Mouse (Mus musculus) CH12.LX (cell line): ENCODE data around the gene Vwa3b. TPM values are rescaled to one million over a fixed set of nuclear protein-coding genes. Genes with fewer than 3 reads are reported as not detected.

ENCODE experiments used
- DNase-seq: peaks from one replicate; pipeline ENCODE4 v3.0.0-alpha.2; 2013; ENCODE audit errors: extremely low read depth
- H3K27ac ChIP-seq: 2 replicates; pipeline ENCODE4 v1.5.1; 2012; ENCODE audit warnings: low read depth, mild to moderate bottlenecking, control low read depth, moderate library complexity; ENCODE audit not compliant: insufficient read depth
- H3K27me3 ChIP-seq: replicated peaks from 2 replicates; pipeline ENCODE3; 2012; ENCODE audit warnings: inconsistent platforms
- H3K36me3 ChIP-seq, 2 experiments: replicated peaks in 1 of 2; 2 replicates each; pipeline versions ENCODE3 to v1.6.1; 2012; ENCODE audit warnings: inconsistent platforms in 1 of 2, low read length in 1 of 2, mild to moderate bottlenecking in 1 of 2, mixed read lengths in 1 of 2, moderate library complexity in 1 of 2; ENCODE audit not compliant: control insufficient read depth in 1 of 2, insufficient read depth in 1 of 2
- H3K4me1 ChIP-seq, 2 experiments: 2 replicates each; pipeline ENCODE4 v1.6.1; 2012; ENCODE audit warnings: inconsistent platforms in 1 of 2, moderate library complexity in 1 of 2; ENCODE audit not compliant: insufficient read depth in 2 of 2, control insufficient read depth in 1 of 2
- H3K4me2 ChIP-seq: 2 replicates; pipeline ENCODE4 v1.6.1; 2012; ENCODE audit warnings: low read depth, mild to moderate bottlenecking, control low read depth; ENCODE audit not compliant: poor library complexity, insufficient read depth, severe bottlenecking
- H3K4me3 ChIP-seq, 3 experiments: fragments of 150-350 bp in 1 of 3; sonication (generic) in 1 of 3; replicated peaks in 1 of 3; 2 replicates each; pipeline versions ENCODE3 to v1.5.1; 2011 to 2012; ENCODE audit warnings: low read depth in 2 of 3, low read length in 2 of 3, mild to moderate bottlenecking in 2 of 3, moderate library complexity in 2 of 3, control low read depth in 1 of 3, improper control_type of control experiment in 1 of 3, inconsistent platforms in 1 of 3, mixed read lengths in 1 of 3; ENCODE audit not compliant: poor library complexity in 1 of 3
- H3K79me2 ChIP-seq: replicated peaks from 2 replicates; pipeline ENCODE4 v1.6.1; 2012; ENCODE audit warnings: mild to moderate bottlenecking, moderate library complexity; ENCODE audit not compliant: control insufficient read depth, poor library complexity, insufficient read depth, severe bottlenecking; ENCODE audit errors: extremely low read depth
- H3K9ac ChIP-seq: 2 replicates; pipeline ENCODE4 v1.6.1; 2012; ENCODE audit warnings: low read depth, mild to moderate bottlenecking, control low read depth, moderate library complexity; ENCODE audit not compliant: insufficient read depth
- H3K9me3 ChIP-seq: replicated peaks from 2 replicates; pipeline ENCODE3; 2012; ENCODE audit warnings: low read length, inconsistent platforms, mixed read lengths
- BHLHE40 ChIP-seq: IDR thresholded peaks from 2 replicates; pipeline ENCODE4 v1.6.1; 2011; ENCODE audit warnings: mild to moderate bottlenecking, low read depth, low read length, improper control_type of control experiment
- CHD1 ChIP-seq: IDR thresholded peaks from 2 replicates; pipeline ENCODE4 v1.6.1; 2012; ENCODE audit warnings: low read depth, low read length, improper control_type of control experiment, inconsistent platforms
- CHD2 ChIP-seq: IDR thresholded peaks from 2 replicates; pipeline ENCODE4 v1.6.1; 2011; ENCODE audit warnings: low read length, improper control_type of control experiment
- CTCF ChIP-seq, 2 experiments: IDR thresholded peaks in 1 of 2; conservative IDR thresholded peaks in 1 of 2; 2 replicates each; pipeline ENCODE4 v1.5.1; 2011 to 2012; ENCODE audit warnings: low read depth in 2 of 2, low read length in 2 of 2, improper control_type of control experiment in 1 of 2, inconsistent platforms in 1 of 2, mild to moderate bottlenecking in 1 of 2, moderate library complexity in 1 of 2
- E2F4 ChIP-seq: IDR thresholded peaks from 2 replicates; pipeline ENCODE4 v1.6.1; 2011; ENCODE audit warnings: low read depth, low read length, improper control_type of control experiment; ENCODE audit not compliant: insufficient replicate concordance
- ELF1 ChIP-seq: IDR thresholded peaks from 2 replicates; pipeline ENCODE4 v1.6.1; 2014; ENCODE audit warnings: low read depth, mild to moderate bottlenecking, inconsistent platforms, low read length, improper control_type of control experiment
- EP300 ChIP-seq: IDR thresholded peaks from 2 replicates; pipeline ENCODE4 v1.6.1; 2011; ENCODE audit warnings: low read length, improper control_type of control experiment
- ETS1 ChIP-seq: conservative IDR thresholded peaks from 2 replicates; pipeline ENCODE4 v1.6.1; 2012; ENCODE audit warnings: low read depth, mild to moderate bottlenecking, inconsistent platforms, low read length, improper control_type of control experiment, moderate library complexity
- GABPA ChIP-seq: IDR thresholded peaks from 2 replicates; pipeline ENCODE4 v1.6.1; 2012; ENCODE audit warnings: low read depth, low read length, improper control_type of control experiment, inconsistent platforms; ENCODE audit not compliant: insufficient replicate concordance
- HCFC1 ChIP-seq: IDR thresholded peaks from 2 replicates; pipeline ENCODE4 v1.6.1; 2012; ENCODE audit warnings: low read depth, mild to moderate bottlenecking, inconsistent platforms, low read length, improper control_type of control experiment
- IRF4 ChIP-seq: IDR thresholded peaks from 2 replicates; pipeline ENCODE4 v1.6.1; 2014; ENCODE audit warnings: low read depth, mild to moderate bottlenecking, inconsistent platforms, low read length, improper control_type of control experiment
- JUN ChIP-seq: IDR thresholded peaks from 2 replicates; pipeline ENCODE4 v1.6.1; 2011; ENCODE audit warnings: low read depth, mild to moderate bottlenecking, low read length, improper control_type of control experiment, moderate library complexity; ENCODE audit not compliant: insufficient read depth
- JUND ChIP-seq: conservative IDR thresholded peaks from 2 replicates; pipeline ENCODE4 v1.6.1; 2011; ENCODE audit warnings: low read depth, low read length, improper control_type of control experiment
- KAT2A ChIP-seq: IDR thresholded peaks from 2 replicates; pipeline ENCODE4 v1.6.1; 2012; ENCODE audit warnings: low read length, improper control_type of control experiment, inconsistent platforms; ENCODE audit not compliant: insufficient replicate concordance
- MAX ChIP-seq: IDR thresholded peaks from 2 replicates; pipeline ENCODE4 v1.6.1; 2011; ENCODE audit warnings: low read length, improper control_type of control experiment
- MYC ChIP-seq: IDR thresholded peaks from 2 replicates; pipeline ENCODE4 v1.6.1; 2011; ENCODE audit warnings: low read depth, mild to moderate bottlenecking, improper control_type of control experiment, low read length
- PAX5 ChIP-seq: IDR thresholded peaks from 2 replicates; pipeline ENCODE4 v1.6.1; 2012; ENCODE audit warnings: low read length, inconsistent platforms, mixed read lengths
- POLR2AphosphoS2 ChIP-seq: IDR thresholded peaks from 2 replicates; pipeline ENCODE4 v1.6.1; 2011; ENCODE audit warnings: low read depth, low read length, improper control_type of control experiment
- RAD21 ChIP-seq: IDR thresholded peaks from 2 replicates; pipeline ENCODE4 v1.6.1; 2011; ENCODE audit warnings: low read depth, mild to moderate bottlenecking, low read length, improper control_type of control experiment, moderate library complexity
- SIN3A ChIP-seq: IDR thresholded peaks from 2 replicates; pipeline ENCODE4 v1.6.1; 2012; ENCODE audit warnings: low read length, improper control_type of control experiment, inconsistent platforms
- TBP ChIP-seq: conservative IDR thresholded peaks from 2 replicates; pipeline ENCODE4 v1.6.1; 2011; ENCODE audit warnings: low read depth, low read length, improper control_type of control experiment
- TCF12 ChIP-seq: IDR thresholded peaks from 2 replicates; pipeline ENCODE4 v1.6.1; 2014; ENCODE audit warnings: low read depth, mild to moderate bottlenecking, inconsistent platforms, low read length, improper control_type of control experiment
- UBTF ChIP-seq: IDR thresholded peaks from 2 replicates; pipeline ENCODE4 v1.6.1; 2012; ENCODE audit warnings: low read depth, mild to moderate bottlenecking, inconsistent platforms, low read length, improper control_type of control experiment, moderate library complexity
- USF2 ChIP-seq: conservative IDR thresholded peaks from 2 replicates; pipeline ENCODE4 v1.6.1; 2011; ENCODE audit warnings: low read depth, low read length, improper control_type of control experiment
- ZC3H11A ChIP-seq: IDR thresholded peaks from 2 replicates; pipeline ENCODE4 v1.6.1; 2012; ENCODE audit warnings: low read depth, mild to moderate bottlenecking, inconsistent platforms, low read length, improper control_type of control experiment
- ZMIZ1 ChIP-seq: IDR thresholded peaks from 2 replicates; pipeline ENCODE4 v1.6.1; 2012; ENCODE audit warnings: low read depth, mild to moderate bottlenecking, inconsistent platforms, low read length, improper control_type of control experiment
- ZNF384 ChIP-seq: IDR thresholded peaks from 2 replicates; pipeline ENCODE4 v1.6.1; 2012; ENCODE audit warnings: low read depth, low read length, improper control_type of control experiment, inconsistent platforms
- dilution Hi-C: fragments of 300-500 bp; cut with MboI; formaldehyde crosslinking; loops from 2 replicates; pipeline ENCODE4 v1.14.3; 2020; ENCODE audit warnings: low sequenced_read_pairs; ENCODE audit not compliant: extremely low pct_unique_long_range_greater_than_20kb, extremely low pct_ligation_motif_present
- in situ Hi-C: fragments of 300-500 bp; cut with MboI; formaldehyde crosslinking; loops from 3 replicates; pipeline ENCODE4 v1.14.3; 2019; ENCODE audit warnings: low sequenced_read_pairs, low pct_ligation_motif_present, low pct_unique_long_range_greater_than_20kb, mixed read lengths
- polyA plus RNA-seq: library from polyadenylated mRNA; unstranded; fragments of >175 nt; gene quantifications from 2 replicates; pipeline ENCODE4 v1.2.1, GENCODE M21; 2012; ENCODE audit warnings: low read depth; ENCODE audit not compliant: insufficient read length
- total RNA-seq, 2 experiments: library from RNA; depleted of rRNA; stranded (reverse); fragments of 300-350 nt in 1 of 2; fragments of >200 nt in 1 of 2; gene quantifications; 2 replicates each; pipeline ENCODE4 v1.2.3; 2012 to 2014

Gene Vwa3b
- total and polyA plus RNA-seq, 3 experiments, result not detected

DNA sequence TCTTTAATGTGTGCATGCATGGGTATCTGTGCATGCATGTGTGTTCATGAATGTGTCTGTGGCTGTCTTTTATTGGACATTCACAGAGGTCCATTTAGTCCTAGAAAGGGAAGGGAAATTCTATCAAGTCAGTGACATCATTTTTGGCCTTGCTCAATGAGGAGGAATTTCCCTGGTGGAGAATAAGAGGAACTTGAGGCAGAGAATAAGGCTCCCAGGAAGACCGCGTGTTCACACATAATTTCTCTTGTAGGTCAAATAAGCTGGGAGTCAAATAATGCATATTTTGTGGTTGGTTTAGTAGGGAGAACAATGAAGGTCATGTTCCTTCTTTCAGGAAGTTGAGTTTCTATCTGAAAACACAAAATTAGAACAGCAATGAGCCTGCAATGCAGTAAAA, 13.4 kb upstream of the Vwa3b start:
- Histone ChIP-seq H3K9me3 (no peaks in the 10 kb centered on the region), H3K9ac (no peak overlapping the region), H3K4me2 (no peak overlapping the region), H3K27me3 (no peaks in the 10 kb centered on the region), H3K27ac (no peak overlapping the region), H3K4me1 (peaks cover 0 to 14% of the 10 kb centered on the region in 2 experiments; a peak in 2 of 4 replicates), H3K36me3 (no peaks in the 10 kb centered on the region), H3K79me2 (no peaks in the 10 kb centered on the region), H3K4me3 (no peak overlapping the region)
- no peak for DNase-seq
- dilution Hi-C loops, result no loop called here
- in situ Hi-C loops, result no loop called here
- TF ChIP-seq MYC (no peak), JUND (no peak), JUN (no peak), UBTF (no peak), E2F4 (no peak), KAT2A (no peak), PAX5 (no peak), ZNF384 (no peak), CHD1 (no peak), CTCF (conservative IDR thresholded peaks at IDR 0.05 in 1 of 2, IDR thresholded peaks at IDR 0.05 in 1 of 2; ENCODE audit: low read depth in 2 of 2, low read length in 2 of 2) (no peak), BHLHE40 (no peak), USF2 (no peak), MAX (no peak), TBP (no peak), ETS1 (no peak)

DNA sequence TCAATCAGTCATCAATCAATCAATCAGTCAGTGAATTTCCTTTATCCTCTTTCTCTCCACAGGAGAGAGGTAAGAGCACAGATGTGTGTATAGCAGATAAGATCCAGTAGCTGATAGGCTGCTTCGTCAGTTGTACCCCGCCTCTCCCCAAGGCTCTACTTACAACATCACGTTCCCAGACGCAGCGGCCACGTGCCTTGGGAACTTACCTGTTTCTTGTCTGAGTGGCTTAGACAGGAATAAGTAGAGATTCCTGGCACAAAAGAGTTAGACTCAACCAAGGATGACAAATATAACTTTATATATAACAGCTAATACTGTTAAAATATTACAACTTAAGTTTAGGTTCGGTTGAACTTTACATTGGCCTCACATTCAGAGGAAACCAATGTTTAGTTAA, 12.7 kb upstream of the Vwa3b start:
- no peaks in the 10 kb centered on the region for H3K27me3 ChIP-seq
- H3K9ac ChIP-seq, result no peak overlapping the region
- H3K36me3 ChIP-seq, result no peaks in the 10 kb centered on the region
- H3K4me1 ChIP-seq, result peaks cover 0 to 14% of the 10 kb centered on the region in 2 experiments; a peak in 2 of 4 replicates
- H3K9me3 ChIP-seq, result no peaks in the 10 kb centered on the region
- DNase-seq, result no peak
- no peak overlapping the region for H3K27ac ChIP-seq
- dilution Hi-C loops, result no loop called here
- TF ChIP-seq EP300 (no peak), MYC (no peak), SIN3A (no peak), POLR2AphosphoS2 (no peak), ELF1 (no peak), CTCF (conservative IDR thresholded peaks at IDR 0.05 in 1 of 2, IDR thresholded peaks at IDR 0.05 in 1 of 2; ENCODE audit: low read depth in 2 of 2, low read length in 2 of 2) (no peak), UBTF (no peak), RAD21 (no peak), TCF12 (no peak), CHD2 (no peak), ZMIZ1 (no peak), E2F4 (no peak), GABPA (no peak), BHLHE40 (no peak), PAX5 (no peak), CHD1 (no peak), HCFC1 (no peak), JUN (no peak), ZC3H11A (no peak), IRF4 (no peak)
- TF ChIP-seq, all 38 proteins: peak for 0
- Histone ChIP-seq H3K4me2 (no peak overlapping the region), H3K4me3 (no peak overlapping the region), H3K79me2 (no peaks in the 10 kb centered on the region)
- in situ Hi-C loops, result no loop called here
